Mouse (Mus musculus) MEL (cell line): Measurements from ENCODE around the gene Gm3646. TPM values are rescaled to one million over a fixed set of nuclear protein-coding genes. Genes with fewer than 3 reads are reported as not detected.

Experiments
- DNase-seq: peaks from one replicate; pipeline ENCODE4 v3.0.0; 2011; ENCODE audit warnings: low read depth, low spot score
- H3K27ac ChIP-seq: 2 replicates; pipeline ENCODE4 v1.5.1; 2012; ENCODE audit warnings: low read depth, mild to moderate bottlenecking, control low read depth, low read length, moderate library complexity; ENCODE audit not compliant: control insufficient read depth
- H3K27me3 ChIP-seq, 2 experiments: fragments of 150-350 bp in 1 of 2; sonication (generic) in 1 of 2; 2 replicates each; pipeline ENCODE4 v1.6.1; 2012; ENCODE audit warnings: low read length in 2 of 2, mild to moderate bottlenecking in 2 of 2, improper control_type of control experiment in 1 of 2, moderate library complexity in 1 of 2; ENCODE audit not compliant: insufficient read depth in 2 of 2, control insufficient read depth in 1 of 2
- H3K36me3 ChIP-seq, 2 experiments: 2 replicates each; pipeline ENCODE4 v1.6.1; 2012 to 2014; ENCODE audit warnings: low read length in 2 of 2, improper control_type of control experiment in 1 of 2, inconsistent platforms in 1 of 2, mild to moderate bottlenecking in 1 of 2; ENCODE audit not compliant: insufficient read depth in 2 of 2, control insufficient read depth in 1 of 2
- H3K4me1 ChIP-seq, 2 experiments: fragments of 150-350 bp in 1 of 2; sonication (generic) in 1 of 2; 2 replicates each; pipeline ENCODE4 v1.6.1; 2012; ENCODE audit warnings: low read length in 2 of 2, improper control_type of control experiment in 1 of 2, mild to moderate bottlenecking in 1 of 2; ENCODE audit not compliant: insufficient read depth in 2 of 2, control insufficient read depth in 1 of 2
- H3K4me3 ChIP-seq, 2 experiments: fragments of 150-350 bp in 1 of 2; sonication (generic) in 1 of 2; 2 replicates each; pipeline ENCODE4 v1.5.1; 2012; ENCODE audit warnings: low read depth in 2 of 2, low read length in 2 of 2, mild to moderate bottlenecking in 2 of 2, moderate library complexity in 2 of 2, control low read depth in 1 of 2, improper control_type of control experiment in 1 of 2; ENCODE audit not compliant: control insufficient read depth in 1 of 2, insufficient read depth in 1 of 2
- H3K79me2 ChIP-seq: 2 replicates; pipeline ENCODE4 v1.6.1; 2012; ENCODE audit warnings: mild to moderate bottlenecking, low read length, moderate library complexity; ENCODE audit not compliant: control insufficient read depth, poor library complexity, insufficient read depth
- H3K9ac ChIP-seq: 2 replicates; pipeline ENCODE4 v1.6.1; 2012; ENCODE audit warnings: low read depth, mild to moderate bottlenecking, control low read depth, low read length, moderate library complexity; ENCODE audit not compliant: control insufficient read depth, poor library complexity, severe bottlenecking
- H3K9me3 ChIP-seq: fragments of 150-350 bp; sonication (generic); replicated peaks from 2 replicates; pipeline ENCODE4 v1.6.1; 2012; ENCODE audit warnings: mild to moderate bottlenecking, low read length, improper control_type of control experiment, moderate library complexity; ENCODE audit not compliant: insufficient read depth
- BHLHE40 ChIP-seq: IDR thresholded peaks from 2 replicates; pipeline ENCODE4 v1.6.1; 2012; ENCODE audit warnings: low read depth, mild to moderate bottlenecking, inconsistent platforms, low read length, improper control_type of control experiment, borderline replicate concordance
- CHD1 ChIP-seq: IDR thresholded peaks from 2 replicates; pipeline ENCODE4 v1.6.1; 2012; ENCODE audit warnings: low read depth, mild to moderate bottlenecking, inconsistent platforms, low read length, improper control_type of control experiment
- CTCF ChIP-seq, 3 experiments: IDR thresholded peaks in 2 of 3; conservative IDR thresholded peaks in 1 of 3; 2 replicates each; pipeline ENCODE4 v1.5.1; 2011 to 2012; ENCODE audit warnings: low read length in 3 of 3, low read depth in 2 of 3, mild to moderate bottlenecking in 2 of 3, improper control_type of control experiment in 1 of 3, inconsistent platforms in 1 of 3, mixed read lengths in 1 of 3, moderate library complexity in 1 of 3; ENCODE audit not compliant: control insufficient read depth in 1 of 3, insufficient read depth in 1 of 3, poor library complexity in 1 of 3, severe bottlenecking in 1 of 3
- E2F4 ChIP-seq: IDR thresholded peaks from 2 replicates; pipeline ENCODE4 v1.6.1; 2011; ENCODE audit warnings: low read depth, low read length, improper control_type of control experiment, borderline replicate concordance
- ETS1 ChIP-seq: IDR thresholded peaks from 2 replicates; pipeline ENCODE4 v1.6.1; 2012; ENCODE audit warnings: low read depth, mild to moderate bottlenecking, inconsistent platforms, low read length, improper control_type of control experiment, moderate library complexity
- GABPA ChIP-seq: IDR thresholded peaks from 2 replicates; pipeline ENCODE4 v1.6.1; 2012; ENCODE audit warnings: low read depth, mild to moderate bottlenecking, inconsistent platforms, low read length, improper control_type of control experiment, moderate library complexity
- GATA1 ChIP-seq: IDR thresholded peaks from 2 replicates; pipeline ENCODE4 v1.6.1; 2011; ENCODE audit warnings: low read depth, low read length, improper control_type of control experiment
- MAX ChIP-seq: IDR thresholded peaks from 2 replicates; pipeline ENCODE4 v1.6.1; 2011; ENCODE audit warnings: low read length, improper control_type of control experiment
- MAZ ChIP-seq: IDR thresholded peaks from 2 replicates; pipeline ENCODE4 v1.6.1; 2012; ENCODE audit warnings: low read depth, mild to moderate bottlenecking, inconsistent platforms, low read length, improper control_type of control experiment
- MXI1 ChIP-seq: IDR thresholded peaks from 2 replicates; pipeline ENCODE4 v1.6.1; 2011; ENCODE audit warnings: mild to moderate bottlenecking, low read depth, low read length, improper control_type of control experiment
- MYB ChIP-seq: IDR thresholded peaks from 2 replicates; pipeline ENCODE4 v1.6.1; 2011; ENCODE audit warnings: mild to moderate bottlenecking, low read depth, low read length, improper control_type of control experiment
- MYC ChIP-seq: IDR thresholded peaks from 2 replicates; pipeline ENCODE4 v1.6.1; 2011; ENCODE audit warnings: low read depth, mild to moderate bottlenecking, low read length, improper control_type of control experiment, moderate library complexity
- NELFE ChIP-seq: IDR thresholded peaks from 2 replicates; pipeline ENCODE4 v1.6.1; 2011; ENCODE audit warnings: low read depth, low read length, improper control_type of control experiment
- NRF1 ChIP-seq: IDR thresholded peaks from 2 replicates; pipeline ENCODE4 v1.6.1; 2014; ENCODE audit warnings: low read depth, mild to moderate bottlenecking, inconsistent platforms, low read length, improper control_type of control experiment, moderate library complexity; ENCODE audit not compliant: poor library complexity, insufficient read depth, severe bottlenecking
- POLR2AphosphoS5 ChIP-seq: IDR thresholded peaks from 2 replicates; pipeline ENCODE4 v1.6.1; 2012; ENCODE audit warnings: low read depth, borderline replicate concordance, mild to moderate bottlenecking, inconsistent platforms, low read length, moderate library complexity, mixed read lengths
- RAD21 ChIP-seq: IDR thresholded peaks from 2 replicates; pipeline ENCODE4 v1.6.1; 2011; ENCODE audit warnings: mild to moderate bottlenecking, low read depth, low read length, improper control_type of control experiment
- SIN3A ChIP-seq: IDR thresholded peaks from 2 replicates; pipeline ENCODE4 v1.6.1; 2012; ENCODE audit warnings: low read length, improper control_type of control experiment, inconsistent platforms
- SMC3 ChIP-seq: IDR thresholded peaks from 2 replicates; pipeline ENCODE4 v1.6.1; 2011; ENCODE audit warnings: low read depth, low read length, improper control_type of control experiment
- TAL1 ChIP-seq: IDR thresholded peaks from 2 replicates; pipeline ENCODE4 v1.6.1; 2012; ENCODE audit warnings: mild to moderate bottlenecking, inconsistent platforms, low read length, moderate library complexity, mixed read lengths
- TBP ChIP-seq: IDR thresholded peaks from 2 replicates; pipeline ENCODE4 v1.8.0; 2011; ENCODE audit warnings: low read depth, low read length, improper control_type of control experiment
- TCF12 ChIP-seq: IDR thresholded peaks from 2 replicates; pipeline ENCODE4 v1.6.1; 2014; ENCODE audit warnings: low read depth, mild to moderate bottlenecking, inconsistent platforms, low read length, improper control_type of control experiment, moderate library complexity
- UBTF ChIP-seq: IDR thresholded peaks from 2 replicates; pipeline ENCODE4 v1.6.1; 2012; ENCODE audit warnings: low read depth, mild to moderate bottlenecking, inconsistent platforms, low read length, improper control_type of control experiment, moderate library complexity, borderline replicate concordance; ENCODE audit not compliant: insufficient read depth
- ZC3H11A ChIP-seq: IDR thresholded peaks from 2 replicates; pipeline ENCODE4 v1.6.1; 2012; ENCODE audit warnings: low read depth, mild to moderate bottlenecking, inconsistent platforms, low read length, improper control_type of control experiment
- ZKSCAN1 ChIP-seq: IDR thresholded peaks from 2 replicates; pipeline ENCODE4 v1.6.1; 2012; ENCODE audit warnings: low read depth, mild to moderate bottlenecking, inconsistent platforms, low read length, improper control_type of control experiment, moderate library complexity
- ZMIZ1 ChIP-seq: IDR thresholded peaks from 2 replicates; pipeline ENCODE4 v1.6.1; 2012; ENCODE audit warnings: low read depth, mild to moderate bottlenecking, inconsistent platforms, low read length, improper control_type of control experiment, moderate library complexity
- polyA plus RNA-seq, 2 experiments: library from polyadenylated mRNA; stranded (reverse) in 1 of 2; unstranded in 1 of 2; fragments of >175 nt in 1 of 2; fragments of >200 nt in 1 of 2; gene quantifications; 2 replicates each; pipeline versions ENCODE4 v1.2.1 to v1.2.4; 2012; ENCODE audit warnings: low replicate concordance in 2 of 2, low read depth in 1 of 2; ENCODE audit not compliant: insufficient read length in 2 of 2, insufficient read depth in 1 of 2, missing spikeins in 1 of 2
- total RNA-seq: library from RNA; depleted of rRNA; stranded (reverse); fragments of 300-350 nt; gene quantifications from 2 replicates; pipeline ENCODE4 v1.2.3, GENCODE M21; 2012

Gm3646 gene
- total and polyA plus RNA-seq, 3 experiments, result not detected

DNA sequence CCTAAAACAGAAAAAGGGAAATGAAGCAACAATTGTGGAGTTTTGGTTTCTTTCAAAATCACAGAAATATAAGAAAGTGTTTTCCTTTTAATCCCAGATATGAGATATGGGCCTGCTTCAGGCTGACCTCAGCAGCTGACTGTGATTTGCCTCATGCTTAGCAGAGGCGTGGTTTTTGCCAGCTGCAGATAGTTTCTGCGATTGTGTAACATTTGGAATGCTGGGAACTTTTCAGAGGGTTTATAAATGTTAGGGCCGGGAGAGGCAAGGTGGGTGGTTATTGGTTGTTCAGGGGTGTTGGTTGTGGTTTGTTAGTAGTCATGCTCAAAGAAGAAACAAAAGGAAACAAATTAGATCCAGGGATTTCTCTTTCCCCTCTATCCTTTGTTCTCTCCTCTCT is 37.1 kb downstream of the Gm3646 start:
- DNase-seq, result no peak
- no peaks in the 10 kb centered on the region for H3K27me3 ChIP-seq
- TF ChIP-seq ZMIZ1 (no peak), TBP (no peak), SMC3 (no peak), SIN3A (no peak), CTCF (IDR thresholded peaks at IDR 0.05 in 2 of 3, conservative IDR thresholded peaks at IDR 0.05 in 1 of 3; ENCODE audit: control insufficient read depth in 1 of 3, insufficient read depth in 1 of 3, low read depth in 2 of 3, low read length in 3 of 3, poor library complexity in 1 of 3, severe bottlenecking in 1 of 3) (no peak), ZKSCAN1 (no peak), NELFE (no peak), MAX (no peak), TAL1 (no peak), E2F4 (no peak), ZC3H11A (no peak), ETS1 (no peak), RAD21 (no peak), BHLHE40 (no peak), GATA1 (no peak), NRF1 (no peak), MYC (no peak)
- H3K4me1 ChIP-seq, result no peaks in the 10 kb centered on the region
- no peak overlapping the region for H3K4me3 ChIP-seq
- H3K9ac ChIP-seq, result no peak overlapping the region
- no peaks in the 10 kb centered on the region for H3K79me2 ChIP-seq
- no peaks in the 10 kb centered on the region for H3K36me3 ChIP-seq
- no peaks in the 10 kb centered on the region for H3K9me3 ChIP-seq
- H3K27ac ChIP-seq, result no peak overlapping the region

DNA sequence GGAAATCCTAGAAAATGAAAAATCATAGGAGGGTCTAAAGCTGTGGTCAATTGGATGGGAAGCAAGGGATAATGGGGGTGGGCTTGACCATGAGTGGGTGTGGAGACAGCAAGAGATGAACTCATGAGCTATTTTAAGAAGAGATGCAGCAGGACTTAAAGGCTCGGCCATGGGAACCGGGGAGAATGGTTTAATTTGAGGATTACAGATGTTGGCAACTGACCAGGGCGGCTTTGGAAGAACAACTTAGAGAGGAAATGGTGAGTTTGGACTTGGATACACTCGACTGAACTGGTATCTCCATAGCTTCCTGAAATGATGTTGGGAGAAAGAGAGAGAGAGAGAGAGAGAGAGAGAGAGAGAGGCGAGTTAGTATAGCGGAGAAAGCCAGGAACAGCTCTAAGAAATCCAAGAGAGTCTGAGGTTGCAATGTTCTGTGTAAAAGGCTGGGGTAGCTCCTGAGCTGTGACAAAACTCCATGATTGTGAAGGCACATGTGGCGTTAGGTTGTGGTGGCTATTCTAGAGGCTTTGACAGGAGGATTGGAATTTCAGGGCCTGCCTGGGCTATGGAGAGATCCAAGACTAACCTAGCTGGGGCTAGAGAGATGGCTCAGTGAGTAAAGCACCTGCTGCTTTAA is 39.2 kb downstream of the Gm3646 start:
- TF ChIP-seq MXI1, result no peak
- no peak for TF ChIP-seq POLR2AphosphoS5
- TF ChIP-seq GABPA, result no peak
- no peak for TF ChIP-seq UBTF
- TF ChIP-seq BHLHE40, result no peak
- TF ChIP-seq CHD1, result no peak
- TF ChIP-seq GATA1, result no peak
- TF ChIP-seq MYB, result no peak
- TF ChIP-seq MYC, result no peak
- no peak for TF ChIP-seq MAZ
- TF ChIP-seq TCF12, result no peak
- TF ChIP-seq TBP, result no peak
- TF ChIP-seq RAD21, result no peak
- no peak for TF ChIP-seq ZKSCAN1
- TF ChIP-seq, all 39 proteins: peak for 0
- H3K27ac ChIP-seq, result no peak overlapping the region
- H3K9me3 ChIP-seq, result no peaks in the 10 kb centered on the region
- H3K27me3 ChIP-seq, result no peaks in the 10 kb centered on the region
- no peak for DNase-seq
- no peaks in the 10 kb centered on the region for H3K36me3 ChIP-seq
- H3K9ac ChIP-seq, result no peak overlapping the region
- no peaks in the 10 kb centered on the region for H3K79me2 ChIP-seq
- H3K4me1 ChIP-seq, result no peaks in the 10 kb centered on the region
- H3K4me3 ChIP-seq, result no peak overlapping the region
